Mouse (Mus musculus): ENCODE data around the gene Nucks1.
A peak's percentile ranks its signal among the peaks of the same experiment; 100 is the strongest.

The Nucks1 gene

GRCm38 (mm10) chr1:131919052-131919451 is 8.7 kb downstream of the Nucks1 start:
- no peak for DNase-seq (ENCODE audit: low spot score)

- DNase-seq (ENCODE audit: low spot score): no peak
These were observed 11.8 kb downstream of the Nucks1 start for GRCm38 (mm10) chr1:131922100-131922499.

DNA sequence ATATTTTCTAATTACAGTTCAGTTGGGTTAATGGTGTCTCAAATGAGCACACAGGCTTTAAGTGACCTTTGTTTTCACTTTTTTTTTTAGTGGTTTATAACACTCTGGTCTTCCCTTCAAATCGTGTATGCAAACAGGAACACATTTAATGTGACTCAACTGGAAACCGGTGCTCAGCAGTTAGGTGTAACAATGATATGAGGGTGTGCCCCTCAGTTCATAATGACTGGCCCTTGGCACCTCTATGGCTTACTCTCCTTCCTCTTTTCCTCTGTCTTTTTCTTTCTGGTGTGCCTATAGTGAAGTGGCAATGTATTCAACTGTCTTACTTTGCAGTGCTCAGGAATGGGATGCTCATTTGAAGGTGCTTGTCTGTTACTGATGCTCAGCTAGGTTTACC is 23.1 kb downstream of the Nucks1 start:
- no peak for DNase-seq (ENCODE audit: low spot score)

DNA sequence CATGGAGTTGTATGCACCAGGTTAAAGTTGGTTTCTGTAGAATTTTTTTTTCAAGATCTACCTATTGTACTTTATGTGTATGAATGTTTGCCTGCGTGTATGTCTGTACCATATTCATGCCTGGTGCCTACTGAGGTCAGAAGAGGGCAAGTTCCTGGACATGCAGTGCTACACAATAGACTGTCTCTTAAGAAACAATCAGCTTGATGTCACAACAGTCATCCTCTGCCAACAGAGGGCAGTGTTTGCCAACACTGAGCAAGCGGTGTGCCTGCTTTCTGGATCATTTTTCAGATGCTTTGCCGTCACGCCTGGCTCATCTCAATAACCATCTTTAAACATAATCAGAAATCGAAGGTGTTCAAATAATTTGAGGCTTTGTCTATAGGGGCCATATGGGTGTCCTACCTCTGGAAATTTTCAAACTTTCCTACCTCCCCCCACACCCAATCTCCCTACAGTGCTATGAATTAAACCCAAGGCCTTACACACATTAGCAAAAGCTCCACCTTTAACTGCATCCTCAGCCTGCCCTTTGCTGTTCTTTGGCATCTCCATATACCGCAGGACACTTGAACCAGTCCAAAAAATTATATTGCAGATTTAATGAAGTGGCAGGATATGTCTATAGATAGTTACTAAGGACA is 27.4 kb downstream of the Nucks1 start:
- peak; percentile 71 for DNase-seq (ENCODE audit: low spot score)

- peak; percentile 73 for DNase-seq (ENCODE audit: low spot score)
These were observed 28.5 kb downstream of the Nucks1 start for GRCm38 (mm10) chr1:131938811-131939210.

DNA sequence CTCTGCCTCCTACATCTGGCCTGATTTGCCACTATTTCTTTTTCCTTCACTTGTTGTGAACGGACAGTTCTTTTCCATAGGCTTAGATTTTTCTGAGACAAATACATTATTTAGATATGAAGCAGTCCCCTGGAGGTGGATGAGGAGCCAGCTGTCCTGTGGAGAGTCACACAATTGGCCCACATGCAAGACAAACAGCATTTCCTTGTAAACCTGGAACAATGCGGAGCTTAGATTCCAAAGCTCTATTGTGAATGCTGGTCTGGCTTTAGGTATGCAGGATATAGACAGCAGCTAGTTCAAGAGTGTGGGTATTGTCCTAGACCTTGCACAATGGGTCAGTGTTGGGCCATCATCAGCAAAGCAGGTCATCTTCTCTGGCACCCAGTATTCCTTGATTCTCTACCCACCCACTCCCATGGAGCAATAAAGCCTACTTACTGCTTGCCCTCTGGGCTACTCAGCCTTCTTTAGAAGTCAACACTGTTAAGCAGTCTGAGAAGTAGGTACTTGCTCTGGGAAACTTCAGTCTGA is 30.4 kb downstream of the Nucks1 start:
- DNase-seq (ENCODE audit: low spot score): no peak

- DNase-seq (ENCODE audit: low spot score): no peak
These were observed 31.2 kb downstream of the Nucks1 start for GRCm38 (mm10) chr1:131941501-131941900.

DNA sequence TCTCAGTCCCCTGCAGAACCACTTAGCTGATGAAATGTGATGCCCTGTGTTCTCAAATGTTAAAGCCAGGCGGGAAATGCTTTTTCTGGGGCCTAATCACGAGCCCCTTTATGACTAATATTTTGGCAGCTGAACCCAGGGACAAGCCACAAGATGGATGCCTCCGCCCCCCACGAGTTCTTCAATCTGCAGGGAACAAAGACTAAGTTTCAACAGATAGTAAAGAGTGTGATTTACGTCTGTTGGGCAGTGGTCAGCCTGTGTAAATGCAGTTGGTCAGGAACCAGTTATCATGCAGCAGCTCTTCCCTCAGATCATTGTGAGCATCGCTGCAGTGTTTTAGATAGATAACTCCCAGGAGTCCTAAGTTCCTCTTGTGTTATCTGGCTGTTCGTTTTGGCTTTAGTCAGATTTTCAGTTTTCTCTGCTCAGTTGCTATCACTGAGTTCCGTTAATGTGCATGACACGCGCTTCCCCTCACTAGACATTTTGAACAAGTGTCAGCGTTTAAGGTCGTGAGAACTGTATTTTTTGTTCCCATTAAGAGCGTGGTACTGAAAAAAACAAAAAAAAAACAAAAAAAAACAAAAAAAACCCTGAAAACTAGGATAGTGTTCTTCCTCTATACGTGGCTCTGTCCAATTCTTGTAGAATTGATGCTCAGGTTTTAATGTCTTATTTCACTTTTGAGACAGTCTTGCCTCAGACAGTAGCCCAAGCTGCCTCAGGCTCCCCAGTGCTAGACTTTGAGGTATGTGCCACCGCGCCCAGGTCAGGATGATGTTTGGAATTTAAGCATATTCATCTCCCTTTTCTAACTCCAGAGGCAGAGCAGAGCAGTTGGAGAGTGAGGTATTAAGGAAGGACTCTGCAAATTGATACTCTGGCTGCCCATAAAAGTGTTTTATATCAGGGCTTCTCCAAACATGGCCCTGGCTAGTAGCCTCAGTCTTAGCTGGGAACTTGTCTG is 32.6 kb downstream of the Nucks1 start:
- no peak for DNase-seq (ENCODE audit: low spot score)

DNA sequence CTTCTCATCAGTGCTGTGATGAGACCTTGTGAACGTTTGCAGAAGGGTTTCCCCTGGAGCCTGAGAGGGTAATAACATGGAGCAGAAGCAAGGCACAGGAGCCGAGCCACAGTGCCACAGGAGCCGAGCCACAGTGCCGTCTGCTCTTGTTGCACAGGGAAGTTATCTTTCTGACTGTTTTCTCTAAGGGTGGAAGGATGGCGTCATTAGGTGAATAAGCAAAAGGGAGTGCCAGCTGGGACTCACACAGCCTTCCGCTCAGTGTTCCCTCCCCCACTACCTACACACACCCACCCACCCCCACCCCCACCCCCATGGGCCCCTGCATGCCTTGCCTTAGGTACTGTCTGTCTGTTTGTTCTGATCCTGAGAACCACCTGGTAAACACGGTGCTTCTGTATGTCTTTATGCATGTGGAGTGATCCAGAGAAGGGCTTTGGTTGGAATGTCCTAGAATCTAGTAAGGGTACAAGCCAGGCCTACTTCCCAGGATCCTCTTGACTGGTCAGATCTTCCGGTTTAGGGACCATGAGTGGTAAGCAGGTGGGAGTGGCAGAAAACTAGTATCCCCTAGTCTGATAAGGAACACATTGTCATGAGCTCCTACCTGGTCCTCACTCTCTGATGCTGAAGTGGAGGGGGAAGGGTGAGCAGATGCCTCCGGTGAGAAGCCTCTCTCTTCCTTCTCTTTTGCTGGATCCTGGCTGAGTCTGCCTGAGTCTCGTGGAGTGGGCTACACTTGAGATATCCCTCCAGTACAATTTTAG is 35.5 kb downstream of the Nucks1 start:
- no peak for DNase-seq (ENCODE audit: low spot score)

GRCm38 (mm10) chr1:131946462-131947215 is 36.3 kb downstream of the Nucks1 start:
- DNase-seq (ENCODE audit: low spot score): no peak

DNA sequence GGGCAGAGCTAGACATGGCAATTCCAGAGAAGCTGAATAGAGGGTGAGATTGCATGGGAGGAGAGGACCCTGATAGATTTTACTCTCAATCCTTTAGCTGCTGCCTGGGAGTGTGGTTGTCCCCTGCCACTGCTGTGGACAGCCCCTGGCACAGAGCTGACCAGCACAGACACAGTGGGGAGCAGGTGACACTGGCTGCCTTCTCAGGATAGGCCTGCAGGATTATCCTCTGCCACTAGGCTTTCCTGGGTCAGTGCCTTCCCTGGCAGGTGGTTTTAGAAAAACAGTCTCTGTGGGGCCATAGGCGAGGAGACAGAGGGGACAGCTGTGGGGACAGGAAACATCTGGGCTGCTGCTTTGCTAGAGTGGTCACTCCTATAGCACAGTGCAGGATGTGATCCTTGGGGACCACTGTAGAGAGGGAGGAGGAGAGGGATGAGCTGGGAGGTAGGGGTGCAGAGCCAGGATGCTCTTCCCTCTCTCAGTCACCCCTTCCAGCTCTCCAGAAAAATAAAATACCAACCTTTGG is 37.7 kb downstream of the Nucks1 start:
- no peak for DNase-seq (ENCODE audit: low spot score)

DNA sequence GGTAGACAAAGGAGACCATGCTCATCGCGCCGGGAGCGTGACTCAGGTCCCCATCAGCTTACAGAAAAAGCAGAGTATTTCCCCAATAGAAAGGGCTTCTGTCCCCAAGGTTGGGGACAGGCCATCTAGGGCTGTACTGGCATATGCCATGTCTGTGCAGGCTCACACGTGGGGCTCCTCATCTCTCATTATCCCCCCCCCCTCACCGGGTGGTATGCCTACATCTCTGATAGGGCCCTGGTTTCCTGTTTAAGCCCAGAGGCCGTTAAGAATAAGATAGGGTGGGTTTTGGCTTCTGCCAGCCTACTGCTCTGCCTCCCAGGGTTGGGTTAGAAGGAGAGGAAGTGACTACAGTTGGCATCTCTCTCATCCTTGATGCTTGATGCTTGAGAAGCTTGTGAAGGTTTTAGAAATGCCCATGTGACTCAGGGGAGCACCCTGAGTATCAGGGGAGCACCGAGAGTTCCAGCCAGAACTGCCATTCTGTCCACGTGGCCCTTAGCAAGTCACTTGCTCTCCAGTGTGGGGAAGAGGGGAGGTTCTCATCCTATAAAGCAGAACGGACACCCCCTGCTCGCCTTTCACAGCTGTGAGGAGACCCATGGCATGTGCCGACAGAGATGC is 44.0 kb downstream of the Nucks1 start:
- DNase-seq (ENCODE audit: low spot score): no peak

- no peak for DNase-seq (ENCODE audit: low spot score)
These were observed 44.9 kb downstream of the Nucks1 start for GRCm38 (mm10) chr1:131955131-131955757.

DNA sequence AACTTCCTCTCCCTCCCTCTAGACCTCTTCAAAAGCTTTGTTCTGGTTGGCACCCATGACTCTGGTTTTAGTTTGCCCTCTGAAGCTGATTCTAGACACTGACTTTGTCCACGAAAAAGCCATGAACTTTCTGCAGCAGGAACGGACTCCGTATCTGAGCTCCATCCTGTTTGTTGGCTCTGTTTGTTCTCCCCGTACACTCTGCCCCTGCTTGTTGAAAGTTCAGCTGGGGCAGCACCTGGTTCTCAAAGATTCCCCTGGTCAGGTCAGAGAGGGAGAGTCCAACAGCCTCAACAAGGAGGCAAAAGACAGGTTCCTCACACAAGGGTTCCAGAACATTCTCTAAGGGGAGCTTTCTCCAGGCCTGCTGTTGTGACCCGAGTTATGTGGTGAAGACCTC is 47.1 kb downstream of the Nucks1 start:
- DNase-seq (ENCODE audit: low spot score): no peak

GRCm38 (mm10) chr1:131961004-131961403 is 50.7 kb downstream of the Nucks1 start:
- no peak for DNase-seq (ENCODE audit: low spot score)

GRCm38 (mm10) chr1:131962606-131963084 is 52.3 kb downstream of the Nucks1 start, which contains the start of gene Slc45a3:
TSS of gene Slc45a3 (plus strand) at chr1:131962967.
- DNase-seq (ENCODE audit: low spot score): no peak

DNA sequence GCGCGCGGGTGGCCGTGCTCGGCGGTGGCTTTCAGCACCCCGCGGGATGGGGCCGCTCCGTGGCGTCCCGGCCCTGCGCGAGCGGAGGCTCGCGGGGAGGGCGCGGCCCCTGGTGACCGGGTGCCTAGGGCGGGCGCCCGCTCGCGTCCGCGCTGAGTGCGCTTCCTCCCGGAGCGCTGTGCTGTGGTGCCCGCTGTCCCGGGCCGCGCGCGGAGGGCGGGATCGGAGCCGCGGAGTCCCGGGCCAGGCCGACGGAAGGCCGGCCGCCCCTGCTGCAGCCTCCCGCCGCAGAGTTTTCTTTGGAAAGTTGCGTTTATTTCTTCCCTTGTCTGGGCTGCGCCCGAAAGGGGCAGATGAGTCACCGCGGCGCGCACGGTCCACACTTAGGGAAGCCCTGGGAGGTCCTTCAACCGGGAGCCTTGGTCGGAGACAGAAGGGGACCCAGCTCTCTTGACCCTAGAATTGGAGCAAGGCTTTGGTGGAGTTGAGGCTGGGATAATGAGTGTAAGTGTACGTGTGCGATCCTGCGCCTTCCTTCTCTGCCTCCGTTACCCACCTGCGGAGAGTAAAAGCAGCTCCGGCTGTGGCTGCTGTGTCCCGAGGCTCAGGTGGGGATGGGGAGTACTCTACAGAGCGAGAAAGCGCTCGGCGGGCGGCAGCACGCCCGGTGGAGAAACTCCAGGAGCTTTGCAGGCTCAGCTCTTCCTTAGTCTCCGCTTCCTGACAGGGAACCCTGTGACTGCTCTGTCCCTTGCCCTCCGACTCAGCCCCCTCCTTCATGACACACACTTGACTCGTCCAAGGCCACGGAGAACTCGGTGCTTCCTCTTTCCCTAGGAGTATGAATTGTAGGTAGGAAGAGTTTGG is 53.0 kb downstream of the Nucks1 start:
- no peak for DNase-seq (ENCODE audit: low spot score)

- no peak for DNase-seq (ENCODE audit: low spot score)
These were observed 53.8 kb downstream of the Nucks1 start for GRCm38 (mm10) chr1:131964100-131964499.

- no peak for DNase-seq (ENCODE audit: low spot score)
These were observed 54.2 kb downstream of the Nucks1 start for GRCm38 (mm10) chr1:131964580-131964979.

All from lung, postnatal 25 days (tissue).